ENCODE assay signal across 11 mouse cellular contexts in the genomic region with DNA sequence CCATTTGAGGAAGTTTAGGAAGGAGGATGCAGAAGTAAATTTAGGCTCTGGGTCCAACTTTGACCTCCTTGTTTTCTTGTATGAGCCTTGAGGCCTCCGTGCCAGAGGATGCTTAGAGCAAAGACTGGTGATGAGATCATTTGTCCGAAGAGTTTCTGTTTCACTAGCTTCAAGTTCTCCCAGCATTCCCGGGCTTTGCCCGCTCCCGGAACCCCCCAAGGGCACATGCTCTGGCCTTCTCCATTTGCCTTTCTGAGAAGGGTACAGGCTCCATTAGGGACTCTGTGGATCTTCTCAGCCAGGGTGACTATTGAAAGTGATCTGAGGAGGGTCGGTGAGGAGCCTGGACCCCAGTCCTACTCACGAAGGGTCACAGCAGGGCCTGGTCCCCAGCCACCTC. TPM values are rescaled to one million over a fixed set of nuclear protein-coding genes. Genes with fewer than 3 reads are reported as not detected.
DNase-seq lines count a peak whose midpoint lies in the region; ATAC-seq and TF ChIP-seq lines count a peak whose summit lies in the region.
"Had no signal": no experiment of that assay in that cellular context is flagged by ENCODE, and none has a peak within 500 bp of the region (broad histone marks: within the 10 kb centered on the region; RNA-seq: fewer than 3 reads in every experiment).

No protein-coding gene starts in this region.

- no peaks in the 10 kb centered on the region for H3K27me3 ChIP-seq in kidney, postnatal 0 days (ENCODE audit: insufficient read depth, low read length)
- no peaks in the 10 kb centered on the region for H3K27me3 ChIP-seq in embryonic facial prominence, embryonic 12.5 days
- H3K27me3 ChIP-seq in hindbrain, embryonic 14.5 days (ENCODE audit: control insufficient read depth, insufficient read depth, low read length), result no peaks in the 10 kb centered on the region
- H3K27me3 ChIP-seq: Patski had no signal

- H3K4me3 ChIP-seq in kidney, postnatal 0 days (replicated peaks; ENCODE audit: low read depth, low read length), result peak overlapping the region; percentile 45
- H3K4me3 ChIP-seq in embryonic facial prominence, embryonic 12.5 days, result peak overlapping the region; percentile 7
- H3K4me3 ChIP-seq in hindbrain, embryonic 14.5 days (replicated peaks; ENCODE audit: low read length), result peak overlapping the region; percentile 26
- H3K4me3 ChIP-seq in macrophage (ENCODE audit: inconsistent target), result peak overlapping the region; percentile 42

- TF ChIP-seq CTCF in kidney, postnatal 0 days (IDR thresholded peaks at IDR 0.05; ENCODE audit: low read depth), result no peak

- no peak for DNase-seq in kidney, postnatal 0 days (ENCODE audit: low spot score)
- no peak for DNase-seq in kidney, adult 11 months
- no peak for DNase-seq in hindbrain, embryonic 14.5 days (ENCODE audit: low spot score)
- no peak for DNase-seq in right cerebral cortex, postnatal 36 days (ENCODE audit: low spot score in 2 of 2)
- DNase-seq in testis, postnatal 14 days (ENCODE audit: low spot score), result no peak
- DNase-seq in gastrocnemius, postnatal 4 days (ENCODE audit: low spot score in 2 of 2), result no peak
- DNase-seq: cerebellum, adult 11 months; thymus, adult 18-20 months had no signal

- 0 out of 2 replicates have a peak overlapping the region, but pooled peaks have one; percentile 31 for H3K27ac ChIP-seq in kidney, postnatal 0 days
- H3K27ac ChIP-seq in embryonic facial prominence, embryonic 12.5 days, result no peak overlapping the region
- no peak overlapping the region; the same call in 1 of the 2 replicates for H3K27ac ChIP-seq in hindbrain, embryonic 14.5 days
- H3K27ac ChIP-seq in macrophage, result peak overlapping the region; percentile 51

- peak overlapping the region; percentile 72 for H3K9ac ChIP-seq in kidney, postnatal 0 days (ENCODE audit: low read depth, low read length)
- H3K9ac ChIP-seq in embryonic facial prominence, embryonic 12.5 days, result no peak overlapping the region
- H3K9ac ChIP-seq in hindbrain, embryonic 14.5 days, result no peak overlapping the region

- H3K79me2 ChIP-seq in macrophage (ENCODE audit: inconsistent target), result peaks cover 6% of the 10 kb centered on the region; the same call in 1 of the 2 replicates

- no peak for ATAC-seq in kidney, postnatal 0 days (replicated peaks; ENCODE audit: low FRiP score, low read depth)
- ATAC-seq in embryonic facial prominence, embryonic 12.5 days (ENCODE audit: insufficient number of reproducible peaks, insufficient read depth, low FRiP score, low TSS enrichment), result no peak
- no peak for ATAC-seq in hindbrain, embryonic 14.5 days (ENCODE audit: low FRiP score)
- ATAC-seq: Patski had no signal

- H3K9me3 ChIP-seq in kidney, postnatal 0 days (replicated peaks; ENCODE audit: low read length), result no peaks in the 10 kb centered on the region
- no peaks in the 10 kb centered on the region for H3K9me3 ChIP-seq in embryonic facial prominence, embryonic 12.5 days
- no peaks in the 10 kb centered on the region for H3K9me3 ChIP-seq in hindbrain, embryonic 14.5 days (ENCODE audit: control insufficient read depth, low read length)

- no peaks in the 10 kb centered on the region for H3K36me3 ChIP-seq in kidney, postnatal 0 days (ENCODE audit: insufficient read depth, low read length)
- H3K36me3 ChIP-seq in embryonic facial prominence, embryonic 12.5 days, result no peaks in the 10 kb centered on the region
- no peaks in the 10 kb centered on the region for H3K36me3 ChIP-seq in hindbrain, embryonic 14.5 days (replicated peaks; ENCODE audit: control insufficient read depth, insufficient read depth)
- H3K36me3 ChIP-seq in macrophage (ENCODE audit: inconsistent target), result no peaks in the 10 kb centered on the region

- 82% methylated on average over 7 of the region's 7 CpGs for WGBS in kidney, postnatal 0 days
- WGBS in embryonic facial prominence, embryonic 12.5 days, result 84% methylated on average over 7 of the region's 7 CpGs
- 91% methylated on average over 7 of the region's 7 CpGs for WGBS in hindbrain, embryonic 14.5 days
- 12% methylated on average over 7 of the region's 7 CpGs for WGBS in macrophage (ENCODE audit: missing documents)

- H3K4me2 ChIP-seq in kidney, postnatal 0 days (ENCODE audit: low read length), result peak overlapping the region; percentile 51
- H3K4me2 ChIP-seq in embryonic facial prominence, embryonic 12.5 days (replicated peaks), result peak overlapping the region; percentile 34; the same call in 1 of the 2 replicates
- peak overlapping the region; percentile 25; the same call in 1 of the 2 replicates for H3K4me2 ChIP-seq in hindbrain, embryonic 14.5 days (replicated peaks)

- H3K4me1 ChIP-seq in kidney, postnatal 0 days (replicated peaks; ENCODE audit: insufficient read depth, low read length), result peaks cover 8% of the 10 kb centered on the region; the same call in 1 of the 2 replicates
- H3K4me1 ChIP-seq in embryonic facial prominence, embryonic 12.5 days, result peaks cover 16% of the 10 kb centered on the region; the same call in 1 of the 2 replicates
- no peaks in the 10 kb centered on the region for H3K4me1 ChIP-seq in hindbrain, embryonic 14.5 days (replicated peaks; ENCODE audit: control insufficient read depth, insufficient read depth, low read length)

RNA-seq across cellular contexts. Expression of a gene that starts 1.0 kb away (rescaled TPM):
- 71.6 and 76.3 TPM in 2 replicates for polyA plus RNA-seq in kidney, postnatal 0 days (2015; fragmentation: Nextera tagmentation; extraction: Ambion mirVana)
- polyA plus RNA-seq in embryonic facial prominence, embryonic 12.5 days (2016; fragmentation: Nextera tagmentation; extraction: Ambion mirVana), result 32.1 and 36.4 TPM in 2 replicates
- polyA plus RNA-seq in hindbrain, embryonic 14.5 days (2014; fragmentation: Nextera tagmentation; extraction: Ambion mirVana), result 28.1 and 30.5 TPM in 2 replicates
- 10 to 100 TPM in 23 of 26 experiments, 1 to 10 TPM in 3; 8.2 to 69.9 (median 31.7) TPM for total RNA-seq in macrophage (2018; cell fraction: chromatin; rRNA removed)
- 10 to 100 TPM; 22.4 to 72.4 (median 40.7) TPM for total RNA-seq in macrophage (2018; cell fraction: cytosol; rRNA removed)
- 10 to 100 TPM; 17.2 to 81.3 (median 37.7) TPM for total RNA-seq in macrophage (2018; cell fraction: nucleus; rRNA removed)
- polyA plus RNA-seq in macrophage (2018), result 25.0 to 28.5 TPM (median 26.4 TPM) in 3 replicates
- total RNA-seq in gastrocnemius, postnatal 4 days (2021), result 10 to 100 TPM; 55.3 to 60.1 TPM

RNA-seq across cellular contexts. Expression of a gene that starts 25.8 kb away (rescaled TPM):
- polyA plus RNA-seq in kidney, postnatal 0 days (2015; fragmentation: Nextera tagmentation; extraction: Ambion mirVana), result 38.7 and 41.6 TPM in 2 replicates
- polyA plus RNA-seq in embryonic facial prominence, embryonic 12.5 days (2016; fragmentation: Nextera tagmentation; extraction: Ambion mirVana), result 19.4 and 24.1 TPM in 2 replicates
- 78.1 and 82.0 TPM in 2 replicates for polyA plus RNA-seq in hindbrain, embryonic 14.5 days (2014; fragmentation: Nextera tagmentation; extraction: Ambion mirVana)
- 1 to 10 TPM in 9 of 26 experiments, under 1 TPM in 4, not detected in 13; 0.41 to 7.1 (median 1.8) TPM for total RNA-seq in macrophage (2018; cell fraction: chromatin; rRNA removed)
- 1 to 10 TPM; 1.8 to 6.2 (median 4.2) TPM for total RNA-seq in macrophage (2018; cell fraction: cytosol; rRNA removed)
- total RNA-seq in macrophage (2018; cell fraction: nucleus; rRNA removed), result 1 to 10 TPM in 20 of 26 experiments, under 1 TPM in 6; 0.52 to 5.3 (median 1.8) TPM
- 3.0 to 4.2 TPM (median 3.3 TPM) in 3 replicates for polyA plus RNA-seq in macrophage (2018)
- total RNA-seq in gastrocnemius, postnatal 4 days (2021), result 100 to 1,000 TPM; 892 to 897 TPM

RNA-seq across cellular contexts. Expression of a gene that starts 47.9 kb away (rescaled TPM):
- polyA plus RNA-seq in kidney, postnatal 0 days (2015; fragmentation: Nextera tagmentation; extraction: Ambion mirVana), result 13.7 and 15.3 TPM in 2 replicates
- polyA plus RNA-seq in embryonic facial prominence, embryonic 12.5 days (2016; fragmentation: Nextera tagmentation; extraction: Ambion mirVana), result 26.4 and 28.1 TPM in 2 replicates
- 8.5 and 9.3 TPM in 2 replicates for polyA plus RNA-seq in hindbrain, embryonic 14.5 days (2014; fragmentation: Nextera tagmentation; extraction: Ambion mirVana)
- 10 to 100 TPM; 19.3 to 65.4 (median 36.2) TPM for total RNA-seq in macrophage (2018; cell fraction: chromatin; rRNA removed)
- total RNA-seq in macrophage (2018; cell fraction: cytosol; rRNA removed), result 10 to 100 TPM; 15.8 to 50.9 (median 27.0) TPM
- total RNA-seq in macrophage (2018; cell fraction: nucleus; rRNA removed), result 10 to 100 TPM; 19.1 to 76.3 (median 41.4) TPM
- polyA plus RNA-seq in macrophage (2018), result 24.8 to 53.9 TPM (median 25.2 TPM) in 3 replicates
- total RNA-seq in gastrocnemius, postnatal 4 days (2021), result 10 to 100 TPM; 57.4 to 63.6 TPM

RNA-seq across cellular contexts. Expression of a gene that starts 56.6 kb away (rescaled TPM):
- polyA plus RNA-seq in kidney, postnatal 0 days (2015; fragmentation: Nextera tagmentation; extraction: Ambion mirVana), result 36.1 and 36.2 TPM in 2 replicates
- 31.1 and 32.3 TPM in 2 replicates for polyA plus RNA-seq in embryonic facial prominence, embryonic 12.5 days (2016; fragmentation: Nextera tagmentation; extraction: Ambion mirVana)
- polyA plus RNA-seq in hindbrain, embryonic 14.5 days (2014; fragmentation: Nextera tagmentation; extraction: Ambion mirVana), result 14.8 and 16.3 TPM in 2 replicates
- 10 to 100 TPM in 17 of 26 experiments, 1 to 10 TPM in 9; 2.6 to 40.2 (median 13.5) TPM for total RNA-seq in macrophage (2018; cell fraction: chromatin; rRNA removed)
- total RNA-seq in macrophage (2018; cell fraction: cytosol; rRNA removed), result 1 to 10 TPM; 1.3 to 5.0 (median 2.8) TPM
- 10 to 100 TPM in 5 of 26 experiments, 1 to 10 TPM in 21; 1.8 to 30.5 (median 5.1) TPM for total RNA-seq in macrophage (2018; cell fraction: nucleus; rRNA removed)
- polyA plus RNA-seq in macrophage (2018), result 2.8 to 10.3 TPM (median 3.5 TPM) in 3 replicates
- 10 to 100 TPM; 18.7 to 22.4 TPM for total RNA-seq in gastrocnemius, postnatal 4 days (2021)

Comparison
In these comparisons a context has a peak if more than half of its experiments do, and no peak if none do; other contexts are left out.
1. H3K27ac ChIP-seq: peak in kidney, postnatal 0 days (single experiment) and macrophage (single experiment); none in embryonic facial prominence, embryonic 12.5 days (single experiment) and hindbrain, embryonic 14.5 days (single experiment).
2. Peak in every context shown above with its lines, with median percentiles within 50 percentile points of each other: H3K4me2 ChIP-seq and H3K4me3 ChIP-seq.